Mouse (Mus musculus) layer of hippocampus, adult 9-11 months (tissue): ENCODE measurements at regions not wholly inside any gene's neighbourhood (a gene's known extent, or its start where the extent isn't known, plus 50 kb on each side); places are given as distances from the start of the nearest gene placed in this dataset.
A peak's percentile ranks its signal among the peaks of the same experiment; 100 is the strongest.

ENCODE experiments used
- DNase-seq: peaks from one replicate; pipeline ENCODE4 v3.0.0; 2022

- no peak for DNase-seq
These were observed 119.8 kb upstream of the Pex5l start for GRCm38 (mm10) chr3:33262797-33263196.

GRCm38 (mm10) chr3:33219271-33220065 lies 76.4 kb upstream of the Pex5l start:
- DNase-seq, result no peak

- no peak for DNase-seq
These were observed 75.2 kb upstream of the Pex5l start for GRCm38 (mm10) chr3:33218291-33218690.

- peak; percentile 10 for DNase-seq
These were observed 74.5 kb upstream of the Pex5l start for GRCm38 (mm10) chr3:33217360-33218034.

GRCm38 (mm10) chr3:33211224-33211817 lies 68.3 kb upstream of the Pex5l start:
- no peak for DNase-seq
